Mouse (Mus musculus): ENCODE results near the gene 4930544D05Rik.

Gene 4930544D05Rik

GRCm38 (mm10) chr11:70656456-70656927, 40.8 kb downstream of the 4930544D05Rik start:
- no peak for DNase-seq (ENCODE audit: low spot score in 2 of 2)

DNA sequence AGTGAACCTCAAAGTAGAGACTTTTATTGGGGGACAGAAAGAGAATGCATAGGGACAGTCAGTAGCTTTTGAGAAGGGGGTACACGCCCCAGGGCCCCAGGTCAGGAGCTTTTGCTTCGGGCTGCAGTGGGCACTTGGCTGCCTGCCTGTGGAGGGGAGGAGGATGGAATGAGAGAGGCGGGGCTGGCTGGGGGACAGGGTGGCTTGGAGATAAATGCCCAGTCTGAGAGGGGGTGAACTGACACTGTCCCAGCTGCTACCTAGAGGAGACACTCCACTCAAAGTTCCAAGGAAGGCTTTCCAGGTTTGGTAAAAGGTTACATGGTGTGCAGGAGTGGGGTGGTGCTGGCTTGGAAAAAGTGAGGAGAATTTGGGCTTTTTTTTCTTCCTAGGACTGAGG, 41.3 kb downstream of the 4930544D05Rik start, which contains the start of gene Eno3:
Gene Eno3, plus strand, starts transcription at position 239 of the 400 bp plus-strand sequence.
- DNase-seq (ENCODE audit: low spot score in 2 of 2) = no peak

- no peak for DNase-seq (ENCODE audit: low spot score in 2 of 2)
Measured at GRCm38 (mm10) chr11:70657573-70657972, 41.9 kb downstream of the 4930544D05Rik start.

DNA sequence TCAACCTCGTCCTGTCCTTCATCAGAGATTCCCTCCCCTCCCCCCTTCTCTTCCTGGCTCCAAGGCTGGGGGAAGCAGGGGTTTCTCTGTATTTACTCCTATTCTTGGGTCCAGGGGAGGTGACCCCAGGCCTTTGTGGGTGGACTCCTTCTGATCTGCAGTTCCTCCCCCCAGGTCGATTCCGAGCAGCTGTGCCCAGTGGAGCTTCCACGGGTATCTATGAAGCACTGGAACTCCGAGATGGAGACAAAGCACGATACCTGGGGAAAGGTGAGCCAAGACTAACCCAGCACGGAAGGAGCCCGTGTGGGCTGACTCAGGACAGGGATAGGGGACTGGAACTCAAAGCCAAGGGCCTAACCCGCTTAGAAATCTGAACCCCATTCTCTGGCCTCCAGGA, 42.3 kb downstream of the 4930544D05Rik start:
- DNase-seq (ENCODE audit: low spot score in 2 of 2) = no peak

GRCm38 (mm10) chr11:70658521-70658920, 42.9 kb downstream of the 4930544D05Rik start:
- no peak for DNase-seq (ENCODE audit: low spot score in 2 of 2)

DNA sequence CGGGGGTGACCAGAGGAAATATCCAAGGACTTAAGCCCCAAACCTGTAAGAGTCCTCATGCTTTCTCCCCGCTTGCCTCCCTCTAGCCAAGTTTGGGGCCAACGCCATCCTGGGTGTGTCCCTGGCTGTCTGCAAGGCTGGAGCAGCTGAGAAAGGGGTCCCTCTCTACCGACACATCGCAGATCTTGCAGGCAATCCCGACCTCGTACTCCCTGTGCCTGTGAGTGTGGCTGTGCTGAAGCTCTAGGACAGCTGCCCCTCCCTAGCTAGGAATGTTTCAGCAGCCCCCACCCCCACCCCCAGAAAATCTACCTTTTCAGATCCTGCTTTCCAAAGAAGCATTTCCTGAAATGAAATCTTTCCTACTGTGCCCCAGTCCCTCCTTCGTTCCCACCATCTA, 43.3 kb downstream of the 4930544D05Rik start:
- no peak for DNase-seq (ENCODE audit: low spot score in 2 of 2)

- DNase-seq (ENCODE audit: low spot score in 2 of 2) = no peak
Measured at GRCm38 (mm10) chr11:70660571-70660970, 44.9 kb downstream of the 4930544D05Rik start.

- DNase-seq (ENCODE audit: low spot score in 2 of 2) = no peak
Measured at GRCm38 (mm10) chr11:70663101-70663500, 47.5 kb downstream of the 4930544D05Rik start.

GRCm38 (mm10) chr11:70663957-70664356, 48.3 kb downstream of the 4930544D05Rik start:
- no peak for DNase-seq (ENCODE audit: low spot score in 2 of 2)

- no peak for DNase-seq (ENCODE audit: low spot score in 2 of 2)
Measured at GRCm38 (mm10) chr11:70664741-70665140, 49.1 kb downstream of the 4930544D05Rik start.

Measured in right cerebral cortex, postnatal 36 days (tissue).